Mouse (Mus musculus) T-helper 17 cell (primary cell): ENCODE results near the gene Sorbs1.

Source experiments
- in situ Hi-C, 2 experiments: fragments of 300-600 bp; cut with MboI, MseI; formaldehyde crosslinking; loops; 1 replicate in 1 of 2; 2 replicates in 1 of 2; pipeline ENCODE4 v1.15.1; 2025; ENCODE audit warnings: high pct_unique_total_duplicates in 2 of 2

The Sorbs1 gene

DNA sequence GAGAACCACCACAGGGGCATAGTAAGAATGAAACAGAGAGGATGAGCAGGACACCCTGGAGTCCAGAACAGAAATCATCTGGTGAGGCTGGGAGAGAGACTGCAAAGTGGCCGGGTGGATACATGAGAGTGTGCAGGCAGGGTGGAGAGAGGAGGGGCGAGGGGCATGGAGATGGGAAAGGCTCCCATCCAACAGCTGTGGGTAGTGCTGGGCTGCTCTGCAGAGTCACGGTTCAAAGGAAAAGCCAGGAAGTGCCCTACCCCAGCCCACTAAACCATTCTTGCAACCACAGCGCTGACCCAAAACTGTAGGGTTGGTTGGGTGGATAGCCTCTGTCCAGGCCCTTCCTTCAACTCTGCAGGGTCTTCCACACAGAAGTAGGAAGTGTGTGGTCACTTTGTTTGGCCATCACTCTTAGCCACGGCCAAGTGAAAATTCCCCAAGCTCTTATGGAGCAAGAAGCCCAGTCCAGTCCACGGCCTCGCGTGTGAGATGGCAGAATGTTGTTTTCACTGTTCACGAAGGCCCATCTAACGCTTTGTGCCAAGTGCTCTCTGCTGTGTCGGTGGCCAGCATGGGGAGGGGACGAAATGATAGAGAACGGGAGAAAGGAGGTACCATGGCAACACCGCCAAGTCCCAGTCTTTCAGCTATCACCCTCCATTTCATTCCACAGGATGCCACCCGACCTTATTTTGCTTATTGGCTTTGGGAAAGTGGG is 203.0 kb downstream of the Sorbs1 start:
- in situ Hi-C loops: no loop called here

DNA sequence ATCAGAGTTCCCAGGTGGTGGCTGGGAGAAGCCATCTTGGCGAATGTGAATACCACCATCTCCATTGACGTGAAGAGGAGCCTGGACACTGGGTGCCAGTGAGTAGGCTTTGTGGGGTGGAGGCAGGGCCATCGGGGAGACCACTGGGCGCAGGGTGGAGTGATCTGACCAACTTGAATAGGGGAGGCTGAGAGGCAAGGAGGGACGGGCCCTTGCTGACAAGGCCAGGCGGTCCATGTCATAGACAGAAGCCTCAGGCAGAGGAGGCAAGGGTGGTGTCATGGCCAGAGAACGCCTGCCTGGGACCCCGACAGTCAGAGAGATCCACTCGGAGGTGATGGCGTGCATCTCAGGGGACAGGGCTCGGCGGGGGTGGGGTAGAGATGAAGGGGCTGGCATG is 203.7 kb downstream of the Sorbs1 start:
- in situ Hi-C loops: no loop called here

DNA sequence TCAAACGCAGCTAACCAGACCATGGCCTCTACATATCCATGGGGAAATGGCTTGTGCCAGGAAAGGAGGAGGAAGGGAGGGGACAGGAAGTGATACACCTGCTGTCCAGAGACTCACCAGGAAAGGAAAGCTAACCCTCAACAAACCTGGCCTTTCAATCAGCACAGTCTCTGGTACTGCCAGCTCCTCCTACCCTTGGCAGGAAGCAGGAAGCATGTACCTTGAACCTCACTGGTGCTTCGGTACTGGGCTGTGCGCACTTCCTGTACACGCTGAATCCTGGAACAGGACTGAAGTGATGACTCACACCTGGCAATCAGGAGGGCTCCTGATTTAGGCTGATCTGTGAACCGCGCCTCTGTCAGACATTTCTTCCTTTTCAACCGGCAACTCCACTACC is 206.0 kb downstream of the Sorbs1 start:
- in situ Hi-C loops: no loop called here

DNA sequence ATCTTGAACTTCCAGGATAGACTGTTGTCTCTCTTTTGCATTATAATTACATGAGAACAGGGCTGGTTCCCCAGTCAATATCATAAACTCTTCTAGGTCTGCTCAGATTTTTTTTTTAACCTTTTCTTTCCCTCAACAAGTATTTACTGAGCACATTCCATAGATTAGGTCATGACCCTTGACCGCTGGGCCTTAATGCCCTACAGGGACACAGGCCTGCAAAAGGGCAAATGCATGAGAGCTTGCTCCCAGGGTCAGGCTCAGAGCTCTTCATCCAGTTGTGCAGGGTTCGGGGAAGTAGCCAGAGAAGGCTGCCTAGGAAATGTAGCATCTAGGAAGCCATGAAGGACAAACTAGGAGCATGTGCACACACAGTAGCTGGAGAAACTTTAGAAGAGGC is 206.9 kb downstream of the Sorbs1 start:
- in situ Hi-C loops: no loop called here

- in situ Hi-C loops: no loop called here
These were observed 208.1 kb downstream of the Sorbs1 start for GRCm38 (mm10) chr19:40305456-40305855.

- in situ Hi-C loops: no loop called here
These were observed 210.7 kb downstream of the Sorbs1 start for GRCm38 (mm10) chr19:40302916-40303315.

DNA sequence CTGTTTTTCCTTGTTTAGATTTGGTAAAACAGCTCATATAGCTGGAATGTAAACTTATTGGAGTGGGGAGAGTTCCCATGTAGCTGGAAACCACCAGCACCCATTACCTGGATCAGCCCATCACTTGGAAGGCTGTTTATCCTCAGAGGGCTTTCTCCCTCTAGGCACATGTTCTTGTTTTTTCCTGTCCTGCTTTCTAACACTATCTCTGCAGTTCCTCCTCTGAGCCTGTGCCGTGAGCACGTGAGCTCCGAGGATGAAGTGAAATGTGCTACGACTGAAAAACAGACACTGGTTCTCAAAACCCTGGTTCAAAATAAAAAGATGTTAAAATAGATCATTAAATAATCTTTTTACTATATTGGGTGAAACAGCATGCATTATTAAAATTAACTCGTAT is 211.1 kb downstream of the Sorbs1 start:
- in situ Hi-C loops: no loop called here

- in situ Hi-C loops: no loop called here
These were observed 213.4 kb downstream of the Sorbs1 start for GRCm38 (mm10) chr19:40299983-40300759.

DNA sequence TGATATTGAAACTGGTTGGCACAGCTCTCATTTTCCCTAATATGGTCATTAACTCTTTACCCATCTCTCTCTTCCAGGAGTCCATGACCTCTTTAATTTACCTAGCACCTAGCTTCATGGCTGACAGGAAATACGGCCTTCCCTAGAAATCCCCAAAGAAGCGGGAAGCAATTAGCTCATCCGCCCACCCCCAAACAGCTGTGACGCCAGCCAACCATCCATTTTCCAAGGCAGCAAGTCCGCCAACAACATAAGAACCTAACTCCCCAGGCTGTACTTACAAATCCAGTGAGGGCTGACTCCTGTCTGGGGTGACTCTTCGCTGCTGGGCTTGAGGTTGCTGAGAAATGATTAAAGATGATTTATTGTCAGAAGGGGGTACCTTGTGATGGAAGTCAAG is 214.4 kb downstream of the Sorbs1 start:
- in situ Hi-C loops: no loop called here

- in situ Hi-C loops: no loop called here
These were observed 215.0 kb downstream of the Sorbs1 start for GRCm38 (mm10) chr19:40298574-40298973.

DNA sequence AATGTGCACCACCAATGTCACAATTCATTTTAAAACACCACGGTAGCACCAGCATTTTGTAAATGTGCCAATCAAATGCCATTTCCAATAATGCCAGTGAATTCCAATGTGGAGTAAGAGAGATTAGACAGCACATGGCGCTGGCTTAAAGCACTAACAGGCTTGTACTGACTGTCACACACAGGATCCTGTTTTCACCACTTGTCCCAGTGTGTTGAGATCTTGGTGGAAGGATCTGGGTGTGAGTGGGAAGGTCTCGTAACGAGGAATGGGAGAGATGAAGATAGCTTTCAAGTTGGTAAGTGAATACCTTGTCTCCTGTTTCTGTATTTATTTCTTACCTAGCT is 215.8 kb downstream of the Sorbs1 start:
- in situ Hi-C loops: no loop called here

GRCm38 (mm10) chr19:40297078-40297797 is 216.3 kb downstream of the Sorbs1 start:
- in situ Hi-C loops: no loop called here

DNA sequence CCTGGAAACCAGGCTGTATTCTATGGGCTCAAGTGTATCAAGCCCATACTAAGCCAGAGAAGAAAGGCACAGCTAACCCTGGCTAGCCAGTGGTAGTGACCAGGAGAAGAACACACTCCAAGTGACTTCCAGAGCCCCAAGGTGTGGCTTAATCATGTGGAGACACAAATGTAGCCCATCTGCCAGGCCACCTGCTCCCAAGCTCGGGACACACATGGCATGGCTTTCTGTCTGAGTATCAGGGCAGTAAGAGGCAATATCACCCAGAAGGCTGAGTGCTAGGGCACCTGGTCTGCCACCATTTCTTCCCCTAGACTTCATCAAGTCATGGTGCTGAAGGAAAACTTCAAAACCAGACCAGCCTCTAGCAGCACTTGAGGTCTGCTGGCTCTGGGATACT is 219.3 kb downstream of the Sorbs1 start:
- in situ Hi-C loops: no loop called here

DNA sequence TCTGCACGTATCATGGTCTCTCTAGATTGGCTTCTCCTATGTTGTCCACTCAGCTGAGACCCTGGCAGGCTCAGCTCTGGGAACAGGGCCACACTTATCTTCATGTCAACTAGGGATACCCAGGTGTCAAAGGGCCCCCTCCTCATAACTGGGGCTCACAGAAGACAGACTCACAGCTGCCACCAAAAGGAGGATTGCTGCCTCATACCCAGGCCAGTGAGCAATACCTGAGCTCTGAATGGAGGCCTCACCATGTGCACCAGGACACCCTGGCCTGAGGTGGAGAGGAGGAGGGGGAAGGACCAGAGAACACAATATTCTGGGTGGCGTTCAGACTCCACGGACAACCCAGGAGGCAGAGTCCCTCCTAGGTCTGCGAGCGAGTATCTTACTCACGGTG is 219.8 kb downstream of the Sorbs1 start:
- in situ Hi-C loops: no loop called here

DNA sequence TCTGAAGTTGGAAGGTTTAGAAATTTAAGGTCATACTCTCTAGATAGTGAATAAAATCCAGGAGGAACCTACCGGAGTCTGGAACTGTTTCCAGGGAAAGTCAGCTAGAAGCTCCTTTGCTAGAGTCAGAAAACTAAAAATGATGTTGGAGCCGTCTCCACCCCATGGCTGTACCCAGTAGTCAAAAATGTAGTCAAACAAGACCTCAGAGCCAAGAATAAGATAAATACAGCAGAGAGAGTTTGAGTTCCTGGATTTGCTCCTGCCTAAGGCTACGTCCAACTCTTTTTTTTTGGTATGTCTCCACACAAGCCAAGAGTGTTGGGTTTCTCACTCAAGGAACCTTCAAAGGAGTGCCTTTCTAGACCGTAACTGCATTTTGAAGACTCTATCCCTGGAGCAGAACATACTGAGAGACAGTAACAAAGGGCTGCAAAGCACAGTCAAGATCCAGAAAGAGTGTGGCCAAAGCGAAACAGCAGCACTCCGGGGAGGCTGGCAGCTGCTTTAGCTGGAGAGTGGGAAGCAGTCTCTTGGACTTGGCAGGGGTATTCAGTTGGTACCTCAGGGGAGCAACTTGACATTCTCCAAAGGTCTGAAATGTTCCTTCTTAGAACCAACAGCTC is 223.4 kb downstream of the Sorbs1 start:
- in situ Hi-C loops: no loop called here

- in situ Hi-C loops: no loop called here
These were observed 225.2 kb downstream of the Sorbs1 start for GRCm38 (mm10) chr19:40288415-40288814.

DNA sequence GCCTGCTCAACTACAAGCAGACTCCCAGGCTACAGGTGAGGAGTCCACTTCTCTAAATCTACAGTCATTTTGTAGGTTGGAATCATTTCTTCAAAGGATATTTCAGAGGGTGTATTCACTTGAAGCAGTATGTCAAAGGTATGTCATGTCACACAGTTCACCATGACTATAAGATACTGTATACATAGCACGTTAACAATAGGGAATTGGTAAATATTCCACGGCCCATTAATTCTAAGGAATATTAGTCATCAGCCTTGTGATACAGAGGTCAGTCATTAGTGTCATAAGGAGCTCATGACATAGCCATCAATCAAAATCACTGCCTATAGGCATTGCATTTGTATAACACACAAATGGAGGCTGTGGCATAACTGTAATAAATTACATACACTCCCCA is 228.9 kb downstream of the Sorbs1 start:
- in situ Hi-C loops: no loop called here

GRCm38 (mm10) chr19:40283415-40283814 is 230.2 kb downstream of the Sorbs1 start:
- in situ Hi-C loops: no loop called here

DNA sequence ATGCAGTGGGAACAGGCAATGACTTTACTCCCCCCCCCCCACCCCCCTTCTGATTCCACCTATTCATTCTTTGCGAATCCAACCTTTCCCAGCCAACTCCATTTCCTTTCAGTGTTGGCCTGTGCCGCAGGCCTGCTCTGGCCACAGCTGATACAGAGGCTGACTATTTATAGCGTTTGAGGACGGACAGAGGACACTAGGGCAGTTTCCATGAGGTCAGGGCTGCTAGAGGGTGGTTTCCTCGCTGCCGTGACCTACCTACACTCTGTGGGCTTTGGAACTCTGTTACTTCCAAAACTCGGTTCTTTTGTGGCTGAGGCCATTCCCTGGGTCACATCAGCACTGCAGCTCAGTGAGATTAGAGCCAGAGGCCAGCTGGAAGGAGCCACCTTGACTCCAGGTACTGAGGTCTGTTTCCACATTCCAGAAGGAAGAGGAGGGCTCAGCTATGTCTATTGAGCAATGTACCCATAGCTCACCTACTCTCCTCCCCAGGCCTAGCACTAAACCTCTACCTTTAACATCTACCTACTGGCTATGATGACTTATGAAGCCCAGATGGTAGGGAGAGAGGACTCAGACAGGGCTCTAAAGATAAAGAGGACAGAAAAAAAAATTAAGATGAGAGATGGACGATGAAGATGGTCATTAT is 235.1 kb downstream of the Sorbs1 start:
- in situ Hi-C loops: loop anchor here in 1 of 2 experiments (10.0 kb wide), 1 partner anchor 1316 kb away; no protein-coding TSS in a partner anchor

GRCm38 (mm10) chr19:40277494-40277893 is 236.1 kb downstream of the Sorbs1 start:
- in situ Hi-C loops: loop anchor here in 1 of 2 experiments (10.0 kb wide), 1 partner anchor 1317 kb away; no protein-coding TSS in a partner anchor
